In the genomic region with DNA sequence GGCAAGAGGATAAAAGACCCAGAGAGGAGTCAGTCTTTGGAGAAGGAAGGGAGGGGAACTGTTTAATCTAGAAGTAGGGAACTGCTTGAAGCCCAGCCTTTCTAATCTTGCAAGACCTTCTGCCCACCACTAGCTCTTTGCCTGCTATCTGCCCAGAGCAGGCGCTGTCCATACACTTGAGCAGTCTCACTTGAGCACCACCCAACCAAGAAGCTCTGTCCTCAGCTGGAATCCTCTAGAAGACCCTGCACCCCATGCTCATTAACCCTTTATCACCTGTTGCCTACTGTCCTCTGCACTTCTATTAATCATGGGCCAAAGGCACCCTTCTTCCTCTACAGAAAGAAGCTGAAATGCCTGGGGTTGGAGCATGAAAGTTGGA, we compare ENCODE assay signal across 8 mouse cellular contexts. TPM values are rescaled to one million over a fixed set of nuclear protein-coding genes. Genes with fewer than 3 reads are reported as not detected.
DNase-seq lines count a peak whose midpoint lies in the region; ATAC-seq lines count a peak whose summit lies in the region.

No protein-coding gene starts in this region.

- WGBS in kidney, embryonic 14.5 days = 63% methylated on average over 1 of the region's 1 CpGs
- 56% methylated on average over 1 of the region's 1 CpGs for WGBS in hindbrain, embryonic 16.5 days
- WGBS in midbrain, embryonic 15.5 days = 63% methylated on average over 1 of the region's 1 CpGs

- H3K4me2 ChIP-seq in kidney, embryonic 14.5 days (replicated peaks; ENCODE audit: low read depth, low read length) = peak overlapping the region; percentile 60
- H3K4me2 ChIP-seq in hindbrain, embryonic 16.5 days (ENCODE audit: low read length) = peak overlapping the region; percentile 76
- H3K4me2 ChIP-seq in midbrain, embryonic 15.5 days = peak overlapping the region; percentile 84

- H3K27me3 ChIP-seq in kidney, embryonic 14.5 days (ENCODE audit: control insufficient read depth, insufficient read depth, low read length) = no peaks in the 10 kb centered on the region
- no peaks in the 10 kb centered on the region for H3K27me3 ChIP-seq in hindbrain, embryonic 16.5 days (replicated peaks; ENCODE audit: control insufficient read depth, insufficient read depth, low read length)
- no peaks in the 10 kb centered on the region for H3K27me3 ChIP-seq in midbrain, embryonic 15.5 days (replicated peaks)

- no peaks in the 10 kb centered on the region for H3K36me3 ChIP-seq in kidney, embryonic 14.5 days (ENCODE audit: control insufficient read depth, insufficient read depth, low read length)
- H3K36me3 ChIP-seq in hindbrain, embryonic 16.5 days (ENCODE audit: control insufficient read depth, insufficient read depth, low read length) = no peaks in the 10 kb centered on the region
- H3K36me3 ChIP-seq in midbrain, embryonic 15.5 days (replicated peaks) = no peaks in the 10 kb centered on the region

- no peaks in the 10 kb centered on the region for H3K9me3 ChIP-seq in kidney, embryonic 14.5 days (ENCODE audit: control insufficient read depth, low read length)
- H3K9me3 ChIP-seq in hindbrain, embryonic 16.5 days (ENCODE audit: control insufficient read depth, low read length) = no peaks in the 10 kb centered on the region
- no peaks in the 10 kb centered on the region for H3K9me3 ChIP-seq in midbrain, embryonic 15.5 days

- no peak overlapping the region for H3K27ac ChIP-seq in kidney, embryonic 14.5 days (ENCODE audit: low read depth, low read length)
- peak overlapping the region; percentile 90 for H3K27ac ChIP-seq in hindbrain, embryonic 16.5 days (ENCODE audit: low read depth, low read length)
- peak overlapping the region; percentile 87; the same call in 1 of the 2 replicates for H3K27ac ChIP-seq in midbrain, embryonic 15.5 days

- intact Hi-C loops in heart, postnatal 25 days (cut with DNase I) = no loop called here

- DNase-seq in kidney, postnatal 4 days = no peak
- peak; percentile 11 for DNase-seq in embryo, embryonic 11.5 days (ENCODE audit: low read depth, low spot score)
- DNase-seq in thymus, adult 18-20 months = no peak
- no peak for DNase-seq in heart, postnatal 25 days (ENCODE audit: low spot score)
- no peak for DNase-seq in gastrocnemius, postnatal 25 days

- H3K4me1 ChIP-seq in kidney, embryonic 14.5 days (ENCODE audit: control insufficient read depth, insufficient read depth, low read length) = no peaks in the 10 kb centered on the region
- H3K4me1 ChIP-seq in hindbrain, embryonic 16.5 days (ENCODE audit: control insufficient read depth, insufficient read depth, low read depth, low read length) = peaks cover 6% of the 10 kb centered on the region
- H3K4me1 ChIP-seq in midbrain, embryonic 15.5 days = peaks cover 11% of the 10 kb centered on the region

- no peak overlapping the region for H3K9ac ChIP-seq in kidney, embryonic 14.5 days (ENCODE audit: low read depth, low read length)
- H3K9ac ChIP-seq in hindbrain, embryonic 16.5 days (ENCODE audit: low read depth, low read length) = peak overlapping the region; percentile 80
- H3K9ac ChIP-seq in midbrain, embryonic 15.5 days = peak overlapping the region; percentile 60

- ATAC-seq in kidney, embryonic 14.5 days (ENCODE audit: low FRiP score, low TSS enrichment) = no peak
- ATAC-seq in hindbrain, embryonic 16.5 days = peak; percentile 13
- peak; percentile 16; the same call in 1 of the 2 replicates for ATAC-seq in midbrain, embryonic 15.5 days (replicated peaks)

- peak overlapping the region; percentile 45 for H3K4me3 ChIP-seq in kidney, embryonic 14.5 days (ENCODE audit: low read length)
- peak overlapping the region; percentile 68 for H3K4me3 ChIP-seq in hindbrain, embryonic 16.5 days (ENCODE audit: low read length)
- H3K4me3 ChIP-seq in midbrain, embryonic 15.5 days = peak overlapping the region; percentile 64

RNA-seq across cellular contexts. Expression of a gene that starts 1.6 kb away (rescaled TPM):
- 15.5 and 17.2 TPM in 2 replicates for polyA plus RNA-seq in kidney, embryonic 14.5 days (2014; fragmentation: Nextera tagmentation; extraction: Ambion mirVana)
- 357 and 444 TPM in 2 replicates for polyA plus RNA-seq in hindbrain, embryonic 16.5 days (2015; fragmentation: Nextera tagmentation; extraction: Ambion mirVana)
- 197 and 211 TPM in 2 replicates for polyA plus RNA-seq in midbrain, embryonic 15.5 days (2015; fragmentation: Nextera tagmentation; extraction: Ambion mirVana)
- 10 to 100 TPM; 26.2 to 56.5 TPM for total RNA-seq in heart, postnatal 25 days (2021)
- 1 to 10 TPM; 1.5 to 6.1 TPM for total RNA-seq in gastrocnemius, postnatal 25 days (2021)

Comparison
In these comparisons a context has a peak if more than half of its experiments do, and no peak if none do; other contexts are left out.
1. RNA of a gene that starts 1.6 kb away (polyA plus RNA-seq): 357 to 444 TPM in hindbrain, embryonic 16.5 days and 197 to 211 TPM in midbrain, embryonic 15.5 days; 15.5 to 17.2 TPM in kidney, embryonic 14.5 days; every median in the first group is over 10 times any median in the second.
2. Peak in every context shown above with its lines, with median percentiles within 50 percentile points of each other: H3K4me2 ChIP-seq and H3K4me3 ChIP-seq.